Mouse (Mus musculus) hindbrain, embryonic 12.5 days (tissue): ENCODE results near the gene Prdx3. TPM values are rescaled to one million over a fixed set of nuclear protein-coding genes. Genes with fewer than 3 reads are reported as not detected.
"Not testable (repeated sequence)": the region's sequence is repeated elsewhere in the genome, so short reads cannot be mapped to it uniquely, and the experiment has no call there.

ENCODE experiments used
- ATAC-seq: fragments of 200-750 bp; cut with Nextera tagmentation; 2 replicates; pipeline ENCODE4 v1.8.0; 2017; ENCODE audit warnings: moderate TSS enrichment; ENCODE audit not compliant: low FRiP score
- H3K27ac ChIP-seq: fragments of 300-500 bp; sonication (generic); 2 replicates; pipeline ENCODE4 v1.5.1; 2016; ENCODE audit warnings: mild to moderate bottlenecking
- H3K27me3 ChIP-seq: fragments of 300-500 bp; sonication (generic); 2 replicates; pipeline ENCODE4 v1.6.1; 2016; ENCODE audit warnings: mild to moderate bottlenecking
- H3K36me3 ChIP-seq: fragments of 300-500 bp; sonication (generic); 2 replicates; pipeline ENCODE4 v1.6.1; 2016; ENCODE audit warnings: mild to moderate bottlenecking
- H3K4me1 ChIP-seq: fragments of 300-500 bp; sonication (generic); 2 replicates; pipeline ENCODE4 v1.6.1; 2016
- H3K4me2 ChIP-seq: fragments of 300-500 bp; sonication (generic); replicated peaks from 2 replicates; pipeline ENCODE4 v1.6.1; 2016; ENCODE audit warnings: mild to moderate bottlenecking
- H3K4me3 ChIP-seq: fragments of 300-500 bp; sonication (generic); 2 replicates; pipeline ENCODE4 v1.5.1; 2016; ENCODE audit warnings: mild to moderate bottlenecking
- H3K9ac ChIP-seq: fragments of 300-500 bp; sonication (generic); 2 replicates; pipeline ENCODE4 v1.6.1; 2016; ENCODE audit warnings: mild to moderate bottlenecking, moderate library complexity
- H3K9me3 ChIP-seq: fragments of 300-500 bp; sonication (generic); replicated peaks from 2 replicates; pipeline ENCODE4 v1.6.1; 2016; ENCODE audit warnings: mild to moderate bottlenecking
- WGBS: fragments of 180-500 bp; shearing (Covaris S2); methylation state at CpG from one replicate; pipeline ENCODE4 v1.1.7; 2016; 5-methylcytosine and 5-hydroxymethylcytosine counted together
- polyA plus RNA-seq: library from polyadenylated mRNA; unstranded; fragments of >200 nt; fragmentation: Nextera tagmentation; extraction: Ambion mirVana; gene quantifications from 2 replicates; pipeline ENCODE4 v1.2.1, GENCODE M21; 2016

The Prdx3 gene
- polyA plus RNA-seq, 1 experiment from 2014 or later, result 94.0 TPM

GRCm38 (mm10) chr19:60890391-60891122, 16.2 kb upstream of the Prdx3 start:
- Histone ChIP-seq H3K9me3 (no peaks in the 10 kb centered on the region), H3K4me2 (peak overlapping the region; percentile 54), H3K4me1 (peaks cover 14% of the 10 kb centered on the region), H3K36me3 (no peaks in the 10 kb centered on the region), H3K4me3 (peak overlapping the region; percentile 58), H3K27me3 (no peaks in the 10 kb centered on the region), H3K9ac (peak overlapping the region; percentile 61), H3K27ac (peak overlapping the region; percentile 90)
- 1% methylated on average over 39 of the region's 41 CpGs for WGBS
- peak; percentile 57 for ATAC-seq

- H3K4me1 ChIP-seq, result peaks cover 14% of the 10 kb centered on the region
- H3K27ac ChIP-seq, result peak within 1 kb of the TSS; percentile 90
- no peaks in the 10 kb centered on the region for H3K27me3 ChIP-seq
- peak within 1 kb of the TSS; percentile 61 for H3K9ac ChIP-seq
- WGBS, result 0% methylated on average over 55 of the region's 55 CpGs
- H3K4me3 ChIP-seq, result peak within 1 kb of the TSS; percentile 58
- peak; percentile 99 for ATAC-seq
- H3K4me2 ChIP-seq, result peak within 1 kb of the TSS; percentile 54
- no peaks in the 10 kb centered on the region for H3K9me3 ChIP-seq
- H3K36me3 ChIP-seq, result no peaks in the 10 kb centered on the region
These were observed 15.5 kb upstream of the Prdx3 start, which contains the start of gene Grk5 for GRCm38 (mm10) chr19:60889714-60890315. Gene Grk5 (plus strand): TSS chr19:60889749.

- H3K4me1 ChIP-seq, result peaks cover 14% of the 10 kb centered on the region
- H3K9ac ChIP-seq, result peak overlapping the region; percentile 61
- peak overlapping the region; percentile 50 for H3K4me2 ChIP-seq
- WGBS, result 3% methylated on average over 17 of the region's 17 CpGs
- H3K27ac ChIP-seq, result peak overlapping the region; percentile 90
- H3K27me3 ChIP-seq, result no peaks in the 10 kb centered on the region
- ATAC-seq, result 0 out of 2 replicates have a peak, but pooled peaks have one; percentile 12
- no peaks in the 10 kb centered on the region for H3K36me3 ChIP-seq
- no peaks in the 10 kb centered on the region for H3K9me3 ChIP-seq
- peak overlapping the region; percentile 58 for H3K4me3 ChIP-seq
These were observed 14.9 kb upstream of the Prdx3 start for GRCm38 (mm10) chr19:60889101-60889713.

DNA sequence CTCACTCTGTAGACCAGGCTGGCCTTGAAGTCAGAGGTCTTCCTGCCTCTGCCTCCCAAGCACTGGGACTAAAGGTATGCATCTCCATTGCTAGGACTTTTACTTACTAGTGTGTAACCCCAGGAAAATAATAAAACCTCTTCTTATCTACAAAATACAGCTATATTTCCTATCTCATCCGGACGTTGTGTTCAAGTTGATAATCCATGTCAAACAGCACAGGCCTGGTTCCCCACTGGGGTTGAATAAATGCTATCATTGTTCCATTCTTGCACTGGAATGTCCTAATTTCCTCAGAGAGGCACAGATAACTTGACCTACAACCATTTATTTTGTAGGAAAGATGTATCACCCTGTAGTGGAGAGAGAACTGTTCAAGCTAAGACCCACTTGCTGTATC, 13.3 kb upstream of the Prdx3 start:
- H3K4me1 ChIP-seq, result peaks cover 14% of the 10 kb centered on the region
- 83% methylated on average over 2 of the region's 2 CpGs for WGBS
- H3K4me3 ChIP-seq, result no peak overlapping the region
- H3K9me3 ChIP-seq, result no peaks in the 10 kb centered on the region
- no peaks in the 10 kb centered on the region for H3K36me3 ChIP-seq
- no peak for ATAC-seq
- no peak overlapping the region for H3K4me2 ChIP-seq
- no peak overlapping the region for H3K9ac ChIP-seq
- H3K27ac ChIP-seq, result no peak overlapping the region
- no peaks in the 10 kb centered on the region for H3K27me3 ChIP-seq

DNA sequence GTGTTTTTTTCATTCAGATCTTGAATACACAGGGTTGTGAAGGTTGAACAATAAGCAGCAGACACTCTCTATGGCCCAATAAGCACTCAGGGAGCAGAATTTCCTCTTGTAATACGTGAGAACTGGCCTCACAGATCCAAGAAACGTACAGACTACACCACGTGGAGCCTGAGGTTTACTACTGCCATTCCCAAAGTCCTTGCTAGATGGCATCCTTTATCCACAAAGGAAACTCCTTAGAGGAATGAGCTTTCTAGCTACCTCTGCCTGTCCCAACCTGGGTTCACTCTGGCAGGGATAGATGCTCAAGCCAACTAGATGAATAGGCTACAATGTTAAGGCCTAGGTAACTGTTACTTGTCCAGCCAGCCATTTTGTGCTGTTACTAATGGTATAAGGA, 8.8 kb upstream of the Prdx3 start:
- Histone ChIP-seq H3K4me3 (no peak overlapping the region), H3K4me1 (no peaks in the 10 kb centered on the region), H3K27me3 (no peaks in the 10 kb centered on the region), H3K9ac (no peak overlapping the region), H3K27ac (no peak overlapping the region), H3K36me3 (no peaks in the 10 kb centered on the region), H3K4me2 (no peak overlapping the region), H3K9me3 (no peaks in the 10 kb centered on the region)
- ATAC-seq, result no peak
- 12% methylated on average over 3 of the region's 3 CpGs for WGBS

DNA sequence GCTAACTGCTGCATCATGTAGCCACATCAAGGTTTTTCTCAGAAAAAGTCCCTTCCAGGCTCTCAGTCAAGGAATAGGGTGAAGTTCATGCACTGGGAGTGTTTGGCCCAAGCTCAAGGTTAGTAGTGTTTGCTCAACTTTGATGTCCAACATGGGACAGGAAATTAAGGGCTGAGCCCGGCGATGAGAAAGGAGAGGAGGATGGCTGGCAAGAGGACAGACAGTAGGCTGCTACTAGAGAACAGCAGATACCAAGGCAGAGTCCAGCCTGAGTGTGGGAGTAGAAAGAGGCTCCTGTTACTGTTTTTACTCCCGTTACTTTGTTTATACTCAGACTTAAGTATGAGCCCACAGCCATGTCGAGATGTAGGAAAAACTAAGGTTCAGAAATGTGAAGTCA, 855 bp downstream of the Prdx3 start:
- H3K36me3 ChIP-seq, result peaks cover 10% of the 10 kb centered on the region; the same call in 1 of the 2 replicates
- peak overlapping the region; percentile 52 for H3K4me3 ChIP-seq
- no peak overlapping the region for H3K27ac ChIP-seq
- ATAC-seq, result no peak
- peak overlapping the region; percentile 62; the same call in 1 of the 2 replicates for H3K9ac ChIP-seq
- no peaks in the 10 kb centered on the region for H3K27me3 ChIP-seq
- no peaks in the 10 kb centered on the region for H3K9me3 ChIP-seq
- 32% methylated on average over 4 of the region's 4 CpGs for WGBS
- H3K4me1 ChIP-seq, result 0 out of 2 replicates have a peak, but pooled peaks cover 6% of the 10 kb centered on the region
- H3K4me2 ChIP-seq, result peak overlapping the region; percentile 58

GRCm38 (mm10) chr19:60872272-60872671, 2.1 kb downstream of the Prdx3 start:
- no peak overlapping the region for H3K4me3 ChIP-seq
- no peak overlapping the region for H3K27ac ChIP-seq
- H3K9ac ChIP-seq, result no peak overlapping the region
- ATAC-seq, result no peak
- no peaks in the 10 kb centered on the region for H3K27me3 ChIP-seq
- H3K9me3 ChIP-seq, result no peaks in the 10 kb centered on the region
- peaks cover 17% of the 10 kb centered on the region; the same call in 1 of the 2 replicates for H3K36me3 ChIP-seq
- H3K4me1 ChIP-seq, result 0 out of 2 replicates have a peak, but pooled peaks cover 6% of the 10 kb centered on the region
- H3K4me2 ChIP-seq, result no peak overlapping the region
- WGBS, result 72% methylated on average over 1 of the region's 1 CpGs

GRCm38 (mm10) chr19:60871366-60871765, 3.0 kb downstream of the Prdx3 start:
- Histone ChIP-seq H3K4me1 (0 out of 2 replicates have a peak, but pooled peaks cover 6% of the 10 kb centered on the region), H3K4me3 (no peak overlapping the region), H3K9ac (no peak overlapping the region), H3K4me2 (no peak overlapping the region), H3K9me3 (no peaks in the 10 kb centered on the region), H3K36me3 (peaks cover 17% of the 10 kb centered on the region; the same call in 1 of the 2 replicates), H3K27ac (no peak overlapping the region), H3K27me3 (no peaks in the 10 kb centered on the region)
- ATAC-seq, result no peak
- 91% methylated on average over 5 of the region's 5 CpGs for WGBS

- WGBS, result 92% methylated on average over 1 of the region's 1 CpGs
- Histone ChIP-seq H3K36me3 (peaks cover 17% of the 10 kb centered on the region; the same call in 1 of the 2 replicates), H3K4me2 (no peak overlapping the region), H3K4me1 (0 out of 2 replicates have a peak, but pooled peaks cover 6% of the 10 kb centered on the region), H3K9ac (no peak overlapping the region), H3K27ac (no peak overlapping the region), H3K27me3 (no peaks in the 10 kb centered on the region), H3K4me3 (no peak overlapping the region), H3K9me3 (no peaks in the 10 kb centered on the region)
- no peak for ATAC-seq
These were observed 3.9 kb downstream of the Prdx3 start for GRCm38 (mm10) chr19:60870489-60870888.

DNA sequence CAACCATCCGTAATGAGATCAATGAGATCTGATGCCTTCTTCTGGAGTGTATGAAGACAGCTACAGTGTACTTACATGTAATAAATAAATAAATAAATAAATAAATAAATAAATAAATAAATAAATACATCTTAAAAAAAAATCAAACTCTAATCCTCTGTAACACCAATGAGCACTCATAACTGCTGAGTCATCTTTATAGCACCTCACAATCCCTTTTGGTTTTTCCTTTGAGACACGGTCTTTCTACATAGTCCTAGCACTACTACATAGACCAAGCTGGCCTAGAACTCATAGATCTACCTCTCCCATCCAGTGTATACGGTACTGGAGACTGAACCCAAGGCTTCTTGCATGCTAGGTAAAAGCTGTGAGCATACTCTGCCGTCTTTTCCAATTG, 8.2 kb downstream of the Prdx3 start:
- not testable (repeated sequence) for H3K9ac ChIP-seq, H3K4me1 ChIP-seq, H3K4me3 ChIP-seq, H3K9me3 ChIP-seq, H3K4me2 ChIP-seq, H3K27ac ChIP-seq, ATAC-seq, H3K27me3 ChIP-seq
- peaks cover 20% of the 10 kb centered on the region for H3K36me3 ChIP-seq
- WGBS, result 97% methylated on average over 4 of the region's 4 CpGs

GRCm38 (mm10) chr19:60860868-60861700, 13.3 kb downstream of the Prdx3 start, which contains the start of gene Sfxn4:
Gene Sfxn4 (minus strand): TSS chr19:60861479.
- H3K9ac ChIP-seq, result peak within 1 kb of the TSS; percentile 62
- H3K4me3 ChIP-seq, result peak within 1 kb of the TSS; percentile 58
- peak within 1 kb of the TSS; percentile 61 for H3K4me2 ChIP-seq
- H3K27me3 ChIP-seq, result no peaks in the 10 kb centered on the region
- ATAC-seq, result peak; percentile 99
- 4% methylated on average over 30 of the region's 30 CpGs for WGBS
- peak within 1 kb of the TSS; percentile 68; the same call in 1 of the 2 replicates for H3K27ac ChIP-seq
- H3K36me3 ChIP-seq, result peaks cover 4% of the 10 kb centered on the region
- peaks cover 4% of the 10 kb centered on the region; the same call in 1 of the 2 replicates for H3K4me1 ChIP-seq
- no peaks in the 10 kb centered on the region for H3K9me3 ChIP-seq
